1 mouse cellular context compared by ENCODE assay signal in genomic region chr9:66182679-66182993, GRCm38 (mm10).
TF ChIP-seq lines count a peak whose summit lies in the region.

No protein-coding gene starts in this region.

TF ChIP-seq in MEL, 35 proteins besides CTCF, POLR2A, EP300 and RAD21 (continued from another document):
- no peak for TF ChIP-seq E2F4 (IDR thresholded peaks at IDR 0.05; ENCODE audit: borderline replicate concordance, low read depth, low read length)
- no peak for TF ChIP-seq ZKSCAN1 (IDR thresholded peaks at IDR 0.05; ENCODE audit: low read depth, low read length)
- no peak for TF ChIP-seq MYC (IDR thresholded peaks at IDR 0.05; ENCODE audit: low read depth, low read length)
- 0 out of 2 replicates have a peak, but pooled peaks have one; percentile 35 for TF ChIP-seq NELFE (IDR thresholded peaks at IDR 0.05; ENCODE audit: low read depth, low read length)
- TF ChIP-seq MAFK (IDR thresholded peaks at IDR 0.05; ENCODE audit: borderline replicate concordance, low read depth, low read length) = no peak
- TF ChIP-seq ZC3H11A (IDR thresholded peaks at IDR 0.05; ENCODE audit: low read depth, low read length) = no peak
- no peak for TF ChIP-seq USF1 (IDR thresholded peaks at IDR 0.05; ENCODE audit: low read depth, low read length)
- TF ChIP-seq MEF2A (IDR thresholded peaks at IDR 0.05; ENCODE audit: extremely low read depth, insufficient replicate concordance, low read depth, low read length, poor library complexity, severe bottlenecking) = no peak
- TF ChIP-seq TCF12 (IDR thresholded peaks at IDR 0.05; ENCODE audit: low read depth, low read length) = no peak
- TF ChIP-seq HCFC1 (IDR thresholded peaks at IDR 0.05; ENCODE audit: low read depth, low read length) = no peak
- 0 out of 2 replicates have a peak, but pooled peaks have one; percentile 15 for TF ChIP-seq ZMIZ1 (IDR thresholded peaks at IDR 0.05; ENCODE audit: low read depth, low read length)
- no peak for TF ChIP-seq USF2 (IDR thresholded peaks at IDR 0.05; ENCODE audit: borderline replicate concordance in 1 of 2, insufficient read depth in 1 of 2, low read depth in 1 of 2, low read length in 2 of 2)
- TF ChIP-seq ZNF384 (IDR thresholded peaks at IDR 0.05; ENCODE audit: low read depth, low read length) = no peak
- no peak for TF ChIP-seq NRF1 (IDR thresholded peaks at IDR 0.05; ENCODE audit: insufficient read depth, low read depth, low read length, poor library complexity, severe bottlenecking)
- TF ChIP-seq SMC3 (IDR thresholded peaks at IDR 0.05; ENCODE audit: low read depth, low read length) = no peak
- TF ChIP-seq SIN3A (IDR thresholded peaks at IDR 0.05; ENCODE audit: low read length) = no peak
- TF ChIP-seq MXI1 (IDR thresholded peaks at IDR 0.05; ENCODE audit: low read depth, low read length) = 0 out of 2 replicates have a peak, but pooled peaks have one; percentile 49
